In the genomic region with DNA sequence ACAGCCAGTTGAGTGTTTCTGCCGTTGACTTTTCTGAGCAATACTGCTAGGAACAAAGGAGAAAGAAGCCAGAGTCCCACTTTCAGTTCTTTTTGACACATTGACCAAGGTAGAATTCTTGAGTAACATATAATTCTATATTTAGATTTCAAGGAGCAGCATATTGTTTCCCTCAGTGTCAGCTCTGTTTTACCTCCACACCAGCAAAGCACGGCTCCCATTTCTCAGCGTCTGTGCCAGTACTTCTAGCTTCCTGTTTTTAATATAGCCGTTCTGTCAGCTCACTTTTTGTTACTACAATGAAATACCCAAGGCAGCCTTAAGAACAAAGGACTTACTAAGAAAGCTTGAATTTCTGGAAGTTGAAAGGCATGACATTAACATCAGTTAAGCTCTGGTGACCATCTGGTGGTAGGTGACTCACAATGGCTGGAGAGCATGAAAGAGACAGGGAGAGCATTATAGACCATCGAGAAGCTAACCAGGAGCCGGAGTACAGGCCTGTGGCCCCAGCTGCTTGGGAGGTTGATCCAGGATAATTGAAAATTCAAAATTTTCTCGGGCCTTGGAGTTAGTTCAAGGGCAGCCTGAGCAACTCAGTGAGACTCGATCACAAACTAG, we compare ENCODE assay signal across 2 mouse cellular contexts.
TF ChIP-seq lines count a peak whose summit lies in the region.

No protein-coding gene starts in this region.

TF ChIP-seq in MEL, 35 proteins besides CTCF, POLR2A, EP300 and RAD21 (continued from another document):
- TF ChIP-seq SMC3 (IDR thresholded peaks at IDR 0.05; ENCODE audit: low read depth, low read length) (no peak), GATA1 (IDR thresholded peaks at IDR 0.05; ENCODE audit: low read depth, low read length) (no peak), POLR2AphosphoS2 (IDR thresholded peaks at IDR 0.05; ENCODE audit: low read length) (no peak), UBTF (IDR thresholded peaks at IDR 0.05; ENCODE audit: borderline replicate concordance, insufficient read depth, low read depth, low read length) (no peak), BHLHE40 (IDR thresholded peaks at IDR 0.05; ENCODE audit: borderline replicate concordance, low read depth, low read length) (no peak), GABPA (IDR thresholded peaks at IDR 0.05; ENCODE audit: low read depth, low read length) (no peak), ZC3H11A (IDR thresholded peaks at IDR 0.05; ENCODE audit: low read depth, low read length) (no peak), TAL1 (IDR thresholded peaks at IDR 0.05; ENCODE audit: low read length) (no peak), POLR2AphosphoS5 (IDR thresholded peaks at IDR 0.05; ENCODE audit: borderline replicate concordance, low read depth, low read length) (no peak), HCFC1 (IDR thresholded peaks at IDR 0.05; ENCODE audit: low read depth, low read length) (no peak)

TF ChIP-seq in myocyte, 11 proteins besides CTCF, POLR2A, EP300 and RAD21 (continued from another document):
- TF ChIP-seq E2F4 (IDR thresholded peaks at IDR 0.05; ENCODE audit: insufficient read depth), result no peak
- TF ChIP-seq USF1 (IDR thresholded peaks at IDR 0.05; ENCODE audit: low read depth), result no peak
- TF ChIP-seq MYOG (IDR thresholded peaks at IDR 0.05; ENCODE audit: control insufficient read depth in 1 of 3, insufficient read depth in 1 of 3, insufficient read length in 2 of 3, low read depth in 2 of 3), result no peak
- no peak for TF ChIP-seq TCF12 (IDR thresholded peaks at IDR 0.05; ENCODE audit: insufficient read depth, poor library complexity, severe bottlenecking)
